Mouse (Mus musculus) adrenal gland (tissue): ENCODE results near the gene Mn1.

ENCODE experiments used
- intact Hi-C: fragments of 180-260 bp; cut with DNase I; formaldehyde crosslinking; loops from one replicate; pipeline ENCODE4 v1.15.1; 2025

Gene Mn1

DNA sequence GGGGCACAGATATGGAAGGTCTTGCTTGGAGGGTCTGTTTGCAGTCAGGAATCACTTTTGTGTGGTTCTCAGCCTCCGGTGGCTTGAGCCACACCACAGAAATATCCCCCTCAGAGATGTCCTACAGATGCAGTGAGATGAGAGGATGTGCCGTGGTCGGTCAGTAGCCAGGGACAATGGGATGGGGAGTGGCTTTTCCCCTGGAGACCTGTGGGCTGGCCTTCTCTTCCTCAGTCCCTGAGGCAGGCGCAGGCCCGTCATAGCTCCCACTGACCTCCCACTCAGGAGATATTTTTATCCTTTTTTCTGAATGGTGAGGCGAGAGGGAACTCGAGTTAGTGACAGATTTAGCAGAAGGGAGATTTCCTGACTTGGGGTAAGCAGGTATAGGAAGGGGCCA is 12.6 kb downstream of the Mn1 start:
- intact Hi-C loops = no loop called here

DNA sequence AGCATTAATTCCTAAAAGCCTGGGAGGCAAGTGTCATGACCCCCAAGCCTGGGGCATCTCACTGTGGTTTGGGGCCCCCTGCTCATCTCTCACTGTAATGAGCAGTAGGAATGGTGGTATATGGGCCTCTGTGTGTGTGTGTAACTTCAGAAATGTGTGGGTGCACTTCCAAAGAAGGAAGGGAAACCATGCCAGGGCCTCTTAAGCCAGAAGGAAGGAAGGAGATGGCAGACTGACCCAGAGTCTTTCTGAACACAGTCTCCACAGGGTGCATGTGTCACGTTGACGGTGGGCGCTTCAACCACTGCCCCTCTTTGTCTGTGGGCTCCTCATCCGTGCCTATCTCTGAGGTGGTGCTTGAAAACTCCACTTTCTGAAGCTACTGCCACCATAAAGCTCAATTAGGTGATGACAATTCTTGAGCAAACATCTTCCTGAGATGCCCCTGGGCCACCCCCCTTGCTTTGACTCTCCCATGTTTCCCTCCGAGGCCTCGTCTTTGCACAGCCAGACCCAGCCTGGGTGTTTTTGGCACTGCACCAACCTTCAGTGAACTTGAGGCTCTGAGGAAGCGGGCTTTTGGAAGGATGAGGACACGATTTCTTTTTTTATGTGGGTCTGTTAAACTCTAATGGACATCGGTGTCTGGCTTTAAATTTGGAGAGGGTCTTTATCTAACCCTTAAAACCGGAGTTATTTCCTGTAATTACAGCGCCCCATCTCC is 14.0 kb downstream of the Mn1 start:
- intact Hi-C loops = no loop called here

DNA sequence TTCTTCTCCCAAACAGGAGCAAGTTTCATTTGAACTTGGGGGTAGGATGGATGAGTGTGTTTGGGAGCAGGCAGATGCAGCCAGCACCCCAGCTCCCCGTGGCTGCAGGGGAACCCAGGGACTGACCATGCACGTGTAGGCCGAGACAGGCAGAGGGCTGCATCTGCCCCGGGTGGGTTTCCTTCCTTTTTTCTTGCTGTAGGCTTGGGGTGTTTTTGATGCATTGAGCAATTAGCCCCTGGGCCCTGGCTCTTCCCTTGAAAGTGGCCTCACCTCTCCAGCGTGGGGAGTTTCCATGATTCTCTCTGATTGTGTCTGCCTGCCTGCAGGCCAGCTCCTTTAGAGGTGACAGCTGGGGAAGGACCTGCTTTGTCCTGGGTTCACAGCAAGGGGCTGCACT is 15.7 kb downstream of the Mn1 start:
- intact Hi-C loops = no loop called here

DNA sequence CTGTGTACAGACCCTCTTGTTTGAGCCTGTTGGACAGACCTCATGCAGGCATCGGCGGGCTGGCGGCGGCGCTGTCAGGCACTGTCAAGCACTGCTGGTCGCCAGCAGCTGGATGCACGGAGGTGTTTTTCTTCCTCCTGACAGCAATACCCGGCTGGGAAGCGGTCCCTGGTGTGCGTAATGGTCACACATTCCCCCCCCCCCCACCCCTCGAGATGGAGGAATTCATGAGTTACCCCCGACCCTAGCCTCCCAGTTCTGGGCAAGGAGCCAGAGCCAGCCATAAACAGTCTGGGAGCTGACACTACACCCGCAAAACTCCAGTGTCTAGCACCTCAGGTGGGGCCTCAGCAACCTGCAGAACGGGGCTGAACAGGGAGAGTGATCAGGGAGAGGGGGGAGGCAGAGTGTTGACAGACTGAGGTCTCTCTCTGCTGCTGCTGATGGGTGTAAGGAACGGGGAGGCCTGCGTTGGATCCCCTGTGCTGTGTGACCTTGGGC is 17.2 kb downstream of the Mn1 start:
- intact Hi-C loops = no loop called here

DNA sequence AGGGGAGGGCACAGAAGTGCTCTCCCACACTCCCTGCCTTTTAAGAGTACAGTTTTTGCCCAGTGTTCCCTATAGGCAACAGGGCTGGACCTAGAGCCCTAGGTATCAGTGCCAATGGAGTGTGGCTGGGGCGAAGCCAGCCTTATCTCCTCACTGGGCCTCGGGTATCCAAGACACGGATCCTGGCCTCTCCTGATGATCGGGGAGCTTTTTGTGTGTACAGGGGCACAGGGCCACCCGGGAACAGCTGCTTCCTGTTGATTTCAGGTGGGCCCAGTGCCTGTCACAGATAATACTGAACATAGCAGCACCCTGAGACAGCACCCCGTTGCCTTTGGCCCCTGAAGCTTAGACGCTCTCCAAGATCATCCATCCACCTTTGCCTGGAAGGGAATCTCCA is 19.1 kb downstream of the Mn1 start:
- intact Hi-C loops = no loop called here

DNA sequence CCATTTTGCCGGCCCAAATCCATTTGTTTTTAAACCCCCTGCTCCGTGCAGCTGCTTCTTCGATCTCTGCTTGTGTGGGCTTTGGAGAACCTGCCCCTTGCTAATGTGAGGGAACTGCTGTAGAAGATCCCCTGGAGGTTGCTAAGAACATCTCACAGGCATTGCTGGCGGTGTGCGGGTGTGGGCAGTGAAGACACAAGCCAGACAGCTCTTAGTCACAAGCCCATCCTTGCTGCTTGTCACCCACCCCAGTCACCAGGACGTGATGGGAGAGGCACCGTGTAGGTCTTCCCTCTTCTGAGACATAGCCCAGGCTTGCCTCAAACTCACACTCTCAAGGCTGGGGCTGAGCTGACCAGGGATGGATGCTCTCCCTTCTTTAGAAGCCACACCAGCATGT is 20.0 kb downstream of the Mn1 start:
- intact Hi-C loops = no loop called here

DNA sequence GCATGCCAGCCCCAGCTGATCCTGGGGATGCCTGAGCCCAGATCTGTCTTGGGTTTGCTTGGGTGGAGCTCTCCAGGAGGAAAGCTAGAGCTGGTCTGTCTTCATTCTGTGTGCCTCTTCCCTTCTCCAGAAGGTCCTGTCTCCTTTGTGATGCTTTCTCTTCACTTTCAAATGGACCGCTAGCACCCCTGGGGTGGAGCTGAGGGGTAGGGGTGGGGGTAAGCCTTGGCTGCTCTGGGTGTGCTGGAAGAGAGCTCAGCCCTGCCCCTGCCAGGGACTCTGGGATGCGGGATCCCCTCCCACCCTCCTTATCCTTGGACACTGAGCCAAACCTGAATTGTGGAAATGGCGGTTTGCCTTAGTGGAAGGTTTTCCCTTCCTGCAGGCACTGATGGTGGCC is 21.2 kb downstream of the Mn1 start:
- intact Hi-C loops = no loop called here

DNA sequence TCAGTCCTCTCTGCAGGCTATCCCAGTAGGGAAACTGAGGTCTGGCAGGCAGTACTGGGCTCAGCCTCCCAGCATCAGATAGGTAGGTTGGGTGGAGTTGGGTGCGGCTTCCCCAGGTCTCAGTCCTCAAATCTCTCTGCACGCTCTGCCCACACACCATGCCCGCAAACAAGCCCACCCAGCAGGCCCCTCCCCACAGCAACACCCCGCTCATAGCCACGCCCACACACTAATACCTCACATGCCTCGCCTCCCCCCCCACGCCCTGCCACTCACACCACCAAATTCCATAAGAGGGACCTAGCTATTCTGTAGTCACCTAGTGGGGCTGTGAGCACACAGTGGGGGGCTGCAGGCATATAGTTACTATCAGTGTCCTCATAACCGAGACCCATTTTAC is 21.7 kb downstream of the Mn1 start:
- intact Hi-C loops = no loop called here

DNA sequence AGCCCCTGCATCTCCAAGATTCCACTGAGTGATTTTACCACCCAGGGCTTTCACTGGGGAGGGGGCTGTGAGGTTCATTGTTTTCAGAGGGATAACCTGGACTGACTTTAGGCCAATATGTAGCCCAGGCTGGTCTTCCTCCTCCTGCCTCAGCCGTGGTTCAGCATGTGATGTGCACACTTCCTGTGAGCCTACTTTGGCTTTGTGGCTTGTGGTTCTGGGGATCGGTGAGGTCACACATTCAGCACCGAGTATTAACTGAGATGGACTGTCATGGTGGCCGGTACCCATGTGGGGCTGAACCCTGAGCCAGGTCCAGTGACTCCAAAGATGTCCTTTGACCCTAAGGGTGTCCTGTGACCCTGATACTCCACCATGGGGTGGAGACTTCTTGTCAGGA is 23.1 kb downstream of the Mn1 start:
- intact Hi-C loops = no loop called here

DNA sequence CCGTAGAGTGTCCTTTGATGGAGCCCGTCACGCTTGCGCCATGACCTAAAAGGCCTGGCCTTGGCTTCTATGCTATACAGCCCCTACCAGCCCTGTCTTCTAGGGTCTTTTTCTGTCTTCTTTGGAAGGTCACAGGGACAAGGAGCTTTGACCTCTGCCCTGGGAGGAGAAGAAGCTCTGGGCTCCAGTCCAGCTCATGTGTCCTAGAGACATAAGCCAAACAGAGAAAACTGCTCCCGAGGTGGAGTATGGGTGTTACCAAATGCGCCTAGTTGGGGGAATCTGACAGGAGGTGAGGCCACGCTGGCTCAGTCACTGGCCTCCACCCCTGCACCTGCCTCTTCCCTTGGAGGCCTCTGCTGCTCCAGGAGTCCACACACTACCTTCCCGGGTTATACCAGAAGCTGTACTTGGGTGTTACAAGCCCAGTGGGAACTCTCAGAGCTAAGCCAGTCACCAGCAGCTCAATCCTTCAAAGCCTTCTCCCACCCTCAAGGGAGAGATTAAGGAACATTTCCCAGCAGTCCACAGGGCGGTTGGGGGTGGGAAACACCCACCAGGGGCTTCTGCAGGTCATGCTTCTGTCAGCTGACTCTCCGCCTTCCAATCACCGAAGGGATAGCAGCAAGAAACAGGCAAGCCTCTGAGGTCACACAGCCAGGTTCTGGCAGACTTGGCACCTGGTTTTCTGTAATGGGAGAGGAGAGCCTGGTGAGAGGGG is 25.1 kb downstream of the Mn1 start:
- intact Hi-C loops = no loop called here

DNA sequence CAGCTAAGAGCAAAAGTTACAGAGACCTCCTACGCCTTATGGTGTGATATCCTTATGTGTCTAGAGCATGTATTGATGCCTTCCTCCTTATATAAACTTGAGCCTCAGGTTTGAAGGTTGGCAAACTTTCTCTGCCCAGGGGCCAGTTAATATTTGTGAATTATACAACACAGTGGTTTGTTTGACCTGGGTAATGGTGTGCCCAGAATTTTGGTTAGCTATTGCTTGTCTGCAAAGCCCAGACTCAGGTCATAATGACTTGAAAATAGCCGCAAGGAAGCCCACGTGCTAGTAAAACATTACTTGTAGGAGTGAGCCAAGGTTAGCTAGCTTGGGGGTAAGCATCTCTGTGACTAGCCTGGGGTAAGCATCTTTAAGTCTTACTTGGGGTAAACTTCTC is 26.5 kb downstream of the Mn1 start:
- intact Hi-C loops = no loop called here

DNA sequence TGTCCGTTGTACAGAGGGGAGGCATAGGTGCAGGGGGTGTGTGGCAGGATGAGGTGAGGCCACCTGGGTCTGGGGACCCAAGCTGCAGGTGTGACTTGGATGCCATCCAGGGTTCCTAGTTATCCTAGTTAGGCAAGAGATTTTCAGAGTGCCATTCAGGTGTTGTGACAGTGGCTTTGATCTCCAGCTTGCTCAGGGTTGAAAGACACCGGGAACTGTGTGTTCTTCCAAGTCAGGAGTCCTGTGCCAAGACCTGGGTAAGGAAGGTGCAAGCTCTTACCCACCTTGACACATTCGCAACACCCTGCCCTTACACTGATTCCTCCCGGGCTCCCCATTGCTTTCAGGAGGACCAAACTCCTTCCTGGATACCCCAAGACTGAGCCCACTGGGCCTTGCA is 27.2 kb downstream of the Mn1 start:
- intact Hi-C loops = no loop called here

DNA sequence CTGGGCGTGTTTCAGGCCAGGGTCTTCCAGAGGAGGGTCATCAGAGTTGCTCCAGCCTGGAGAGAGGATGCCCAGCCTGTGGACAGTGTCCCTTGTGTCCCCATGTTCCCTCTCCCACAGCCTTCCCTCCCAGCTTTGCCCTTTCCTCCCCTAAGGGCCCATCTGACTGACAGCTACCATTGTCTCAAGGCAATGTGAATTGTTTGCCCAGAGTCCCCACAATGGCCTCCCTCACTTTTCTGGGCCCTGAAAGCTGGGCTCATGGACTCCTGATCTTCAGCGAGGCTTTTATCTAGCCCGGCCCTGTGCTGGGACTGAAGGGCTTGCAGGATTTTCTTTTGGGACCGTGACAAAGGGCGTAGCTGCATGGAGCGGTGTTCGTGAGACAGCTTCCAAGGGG is 29.5 kb downstream of the Mn1 start:
- intact Hi-C loops = no loop called here

DNA sequence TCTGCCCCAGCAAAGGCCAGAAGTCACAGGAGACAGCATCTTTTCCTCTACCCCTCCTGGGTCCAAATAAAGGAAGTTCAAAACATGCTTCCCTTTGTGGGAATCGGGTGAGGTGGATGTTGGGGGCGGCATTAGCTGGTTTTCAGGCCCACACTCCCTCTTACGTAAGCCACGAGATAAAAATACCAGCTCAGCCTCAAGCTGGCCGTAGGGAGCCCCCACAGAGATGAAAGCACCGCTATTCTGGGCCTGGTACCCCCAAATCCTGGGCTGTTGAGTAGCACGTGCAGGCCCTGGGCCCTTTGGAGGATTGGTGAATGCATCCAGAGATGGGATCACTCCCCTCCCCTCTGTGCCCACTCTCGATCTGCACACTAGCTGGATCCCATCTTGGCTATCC is 32.5 kb downstream of the Mn1 start:
- intact Hi-C loops = no loop called here

DNA sequence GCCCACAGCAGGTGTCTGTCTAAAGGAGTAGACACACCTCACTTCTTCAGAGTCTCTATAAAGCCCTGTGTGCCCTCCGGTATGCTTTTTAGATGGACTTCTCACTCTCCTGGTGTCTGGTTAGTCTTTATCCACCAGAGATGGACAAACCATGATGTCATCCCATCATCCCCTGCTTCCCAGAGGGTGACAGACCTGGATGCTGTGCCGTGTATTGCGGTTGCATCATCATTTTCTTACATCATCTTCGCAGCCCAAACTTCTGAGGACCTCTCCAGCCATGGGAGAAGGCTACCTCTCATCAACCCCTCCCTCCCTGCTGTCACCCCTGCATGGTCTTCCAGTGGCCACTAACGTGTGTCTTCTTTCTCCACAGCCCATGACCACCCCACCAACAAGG is 37.1 kb downstream of the Mn1 start:
- intact Hi-C loops = no loop called here

DNA sequence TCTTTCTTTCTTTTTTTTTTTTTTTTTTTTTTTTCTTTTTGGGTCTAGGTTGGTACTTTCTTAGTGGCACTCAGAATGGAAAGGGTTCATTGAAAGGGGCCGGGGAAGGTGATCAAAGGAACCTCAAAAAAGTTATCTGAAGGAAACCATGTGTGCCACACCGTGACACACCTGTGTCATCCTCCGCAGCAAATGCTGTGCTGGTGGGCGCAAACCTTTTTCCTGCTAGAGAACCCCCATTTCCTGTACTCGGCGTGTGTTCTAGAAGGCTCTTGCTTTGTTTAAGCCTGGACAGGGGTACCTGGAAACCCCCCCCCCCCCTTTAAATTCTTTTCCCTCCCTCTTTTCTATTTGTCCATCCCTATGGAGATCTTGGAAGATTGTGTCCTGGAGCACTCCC is 37.7 kb downstream of the Mn1 start:
- intact Hi-C loops = no loop called here

DNA sequence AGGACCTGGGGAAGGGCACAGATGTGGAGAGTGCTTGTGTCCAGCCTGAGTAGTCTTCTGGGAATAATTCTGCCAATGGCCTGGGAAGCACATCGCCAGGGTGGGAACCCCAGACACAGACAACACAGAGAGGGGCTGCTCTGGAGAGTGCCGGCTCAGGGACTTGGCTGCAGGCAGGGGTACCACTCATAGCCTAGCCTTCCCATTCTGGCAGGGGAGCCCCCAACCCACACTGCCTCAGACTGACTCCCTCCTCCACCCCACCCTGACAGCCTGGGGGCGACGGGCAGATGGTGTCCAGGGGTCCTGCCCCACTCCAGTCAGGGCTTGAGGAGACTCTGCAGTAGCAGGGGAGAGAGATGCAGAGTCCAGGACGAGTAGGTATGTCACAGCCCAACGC is 41.5 kb downstream of the Mn1 start:
- intact Hi-C loops = no loop called here

DNA sequence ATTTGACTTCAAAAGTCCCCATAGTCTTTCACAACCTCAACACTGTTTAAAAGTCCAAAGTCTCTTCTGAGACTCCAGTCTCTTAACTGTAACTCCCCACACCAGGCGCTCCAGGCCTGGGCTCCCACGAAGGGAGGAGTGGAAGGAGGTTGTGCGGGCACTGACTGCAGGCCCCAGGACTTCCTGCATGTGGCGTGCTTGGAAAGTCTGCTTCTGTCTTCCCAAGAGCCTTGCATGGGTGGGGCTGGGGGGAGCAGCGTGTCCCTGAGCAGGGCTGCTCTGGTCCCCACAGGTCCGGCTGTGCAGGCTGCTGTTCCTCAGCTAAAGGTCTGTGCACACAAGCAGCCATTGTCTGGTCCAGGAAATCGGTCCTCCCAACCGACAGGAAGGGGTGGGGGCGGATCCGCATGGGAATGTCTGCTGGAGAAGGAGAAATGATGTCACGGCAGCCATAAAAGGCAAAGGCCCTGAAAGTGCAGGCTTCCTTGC is 48.7 kb downstream of the Mn1 start:
- intact Hi-C loops = no loop called here

DNA sequence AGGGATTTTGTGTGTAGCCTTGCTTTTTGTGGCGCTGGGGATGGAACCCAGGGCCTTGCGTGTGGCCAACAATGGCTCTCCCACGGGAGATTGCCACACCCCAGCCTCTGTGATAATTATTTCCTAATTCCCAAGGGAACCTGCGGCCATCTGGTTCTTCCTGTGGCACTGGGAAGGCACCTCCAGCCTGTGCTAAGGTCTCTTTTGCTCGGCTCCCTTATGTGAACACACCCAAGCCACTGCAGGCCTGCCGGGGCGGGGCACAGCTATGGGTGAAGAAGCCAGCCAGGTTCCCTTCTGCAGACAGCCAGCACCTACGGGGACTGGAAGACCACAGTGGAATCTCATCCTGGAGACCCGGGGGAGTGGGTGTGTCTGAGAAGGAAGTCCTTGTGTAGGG is 49.3 kb downstream of the Mn1 start:
- intact Hi-C loops = no loop called here

DNA sequence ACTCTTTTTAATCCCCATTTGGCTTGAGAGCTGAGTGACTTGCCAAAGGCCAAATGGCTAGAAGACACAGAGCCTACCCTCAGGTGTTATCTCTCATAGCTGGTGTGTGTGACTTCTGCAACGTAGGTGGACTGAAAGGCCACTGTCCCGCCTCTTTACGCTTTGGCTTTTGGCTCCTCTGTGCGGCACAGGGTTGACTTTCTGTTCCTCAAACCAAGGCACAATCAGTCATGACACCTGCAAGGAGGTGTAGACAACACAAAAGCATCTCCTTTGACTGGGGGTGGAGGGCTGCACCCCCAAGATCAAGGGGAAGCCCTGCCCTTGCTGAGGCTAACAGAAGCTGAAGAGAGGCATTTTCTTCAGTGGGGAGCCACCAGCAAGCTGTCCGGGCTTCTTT is 50.5 kb downstream of the Mn1 start:
- intact Hi-C loops = no loop called here

DNA sequence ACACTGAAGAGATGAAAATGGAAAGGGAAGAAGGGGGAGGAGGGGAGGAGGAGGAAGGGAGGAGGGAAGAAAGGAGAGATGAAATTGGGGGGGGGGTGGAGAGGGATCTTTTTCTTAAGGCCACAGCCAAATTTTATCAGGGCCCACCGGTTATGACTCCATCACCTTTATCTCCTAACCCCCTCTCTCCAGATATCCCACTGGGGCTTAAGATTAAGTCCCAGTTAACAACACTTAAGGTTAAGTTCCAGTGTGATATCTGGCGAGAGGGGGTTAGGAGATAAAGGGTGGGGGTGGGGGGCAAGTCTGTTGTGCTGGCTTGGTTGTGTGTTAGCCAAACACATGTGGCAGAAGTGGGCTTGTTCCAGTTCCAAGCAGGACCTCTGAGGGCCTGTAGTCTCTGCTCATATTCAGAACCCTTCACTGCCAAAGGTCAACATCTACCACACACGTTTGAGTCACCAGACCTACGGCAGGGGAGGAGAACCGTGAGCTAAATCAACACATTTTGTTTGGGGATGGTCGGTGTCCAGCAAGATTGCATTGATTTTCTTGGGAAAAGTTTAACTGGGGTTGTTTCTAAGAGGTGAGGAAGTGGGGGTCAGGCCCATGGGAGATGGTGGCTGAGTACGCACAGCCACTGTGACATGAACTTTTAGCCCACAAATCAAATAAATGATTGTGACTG is 52.2 kb downstream of the Mn1 start:
- intact Hi-C loops = no loop called here

DNA sequence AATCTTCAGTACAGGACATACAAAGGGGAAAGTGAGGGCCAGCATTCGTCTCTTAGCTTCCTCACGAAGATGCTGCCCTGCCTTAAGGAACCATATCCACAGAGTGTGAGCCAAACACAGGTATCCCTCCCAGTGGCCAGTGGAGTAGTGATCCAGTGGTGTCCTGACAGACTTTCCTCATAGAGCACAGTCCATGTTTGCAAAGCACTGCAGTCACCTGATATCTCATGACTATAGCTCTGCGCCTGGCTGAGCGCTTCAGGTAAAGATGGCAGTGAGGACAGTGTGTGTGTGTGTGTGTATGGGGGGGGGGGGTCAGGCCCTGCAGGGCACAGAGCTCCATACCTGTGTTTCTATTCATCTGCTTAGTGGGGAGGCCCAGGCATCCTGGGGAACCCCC is 53.7 kb downstream of the Mn1 start:
- intact Hi-C loops = no loop called here
